Mouse (Mus musculus): ENCODE measurements around the gene Tmem274. TPM values are rescaled to one million over a fixed set of nuclear protein-coding genes. Genes with fewer than 3 reads are reported as not detected.
A peak's percentile ranks its signal among the peaks of the same experiment; 100 is the strongest.

The Tmem274 gene
- polyA plus RNA-seq, 1 experiment from 2014 or later: 0.38 TPM

- WGBS: 67% methylated on average over 6 of the region's 7 CpGs
- Histone ChIP-seq H3K9me3 (ENCODE audit: control insufficient read depth, low read length) (no peaks in the 10 kb centered on the region), H3K36me3 (ENCODE audit: control insufficient read depth, insufficient read depth, low read length) (no peaks in the 10 kb centered on the region), H3K27ac (ENCODE audit: low read length) (no peak overlapping the region), H3K4me1 (ENCODE audit: control insufficient read depth, insufficient read depth, low read length) (no peaks in the 10 kb centered on the region), H3K4me3 (ENCODE audit: low read length) (no peak overlapping the region), H3K27me3 (replicated peaks; ENCODE audit: control insufficient read depth, insufficient read depth, low read length) (no peaks in the 10 kb centered on the region), H3K4me2 (ENCODE audit: low read depth, low read length) (no peak overlapping the region), H3K9ac (ENCODE audit: low read depth, low read length) (no peak overlapping the region)
- no peak for ATAC-seq
Measured at GRCm38 (mm10) chr4:149461579-149462304, 15.4 kb upstream of the Tmem274 start.

GRCm38 (mm10) chr4:149462305-149462971 lies 14.7 kb upstream of the Tmem274 start:
- H3K4me3 ChIP-seq (ENCODE audit: low read length): no peak overlapping the region
- no peaks in the 10 kb centered on the region for H3K9me3 ChIP-seq (ENCODE audit: control insufficient read depth, low read length)
- no peak for ATAC-seq
- no peaks in the 10 kb centered on the region for H3K4me1 ChIP-seq (ENCODE audit: control insufficient read depth, insufficient read depth, low read length)
- 72% methylated on average over 6 of the region's 6 CpGs for WGBS
- no peak overlapping the region for H3K4me2 ChIP-seq (ENCODE audit: low read depth, low read length)
- no peak overlapping the region for H3K9ac ChIP-seq (ENCODE audit: low read depth, low read length)
- H3K27me3 ChIP-seq (replicated peaks; ENCODE audit: control insufficient read depth, insufficient read depth, low read length): no peaks in the 10 kb centered on the region
- no peaks in the 10 kb centered on the region for H3K36me3 ChIP-seq (ENCODE audit: control insufficient read depth, insufficient read depth, low read length)
- H3K27ac ChIP-seq (ENCODE audit: low read length): no peak overlapping the region

- H3K36me3 ChIP-seq (ENCODE audit: control insufficient read depth, insufficient read depth, low read length): no peaks in the 10 kb centered on the region
- no peak overlapping the region for H3K9ac ChIP-seq (ENCODE audit: low read depth, low read length)
- H3K27me3 ChIP-seq (replicated peaks; ENCODE audit: control insufficient read depth, insufficient read depth, low read length): no peaks in the 10 kb centered on the region
- no peak overlapping the region for H3K4me2 ChIP-seq (ENCODE audit: low read depth, low read length)
- H3K9me3 ChIP-seq (ENCODE audit: control insufficient read depth, low read length): no peaks in the 10 kb centered on the region
- ATAC-seq: no peak
- no peaks in the 10 kb centered on the region for H3K4me1 ChIP-seq (ENCODE audit: control insufficient read depth, insufficient read depth, low read length)
- WGBS: 71% methylated on average over 6 of the region's 6 CpGs
- no peak overlapping the region for H3K27ac ChIP-seq (ENCODE audit: low read length)
- no peak overlapping the region for H3K4me3 ChIP-seq (ENCODE audit: low read length)
Measured at GRCm38 (mm10) chr4:149463435-149463950, 13.7 kb upstream of the Tmem274 start.

- no peak overlapping the region for H3K9ac ChIP-seq (ENCODE audit: low read depth, low read length)
- no peaks in the 10 kb centered on the region for H3K4me1 ChIP-seq (ENCODE audit: control insufficient read depth, insufficient read depth, low read length)
- H3K4me2 ChIP-seq (ENCODE audit: low read depth, low read length): no peak overlapping the region
- no peak for ATAC-seq
- no peaks in the 10 kb centered on the region for H3K9me3 ChIP-seq (ENCODE audit: control insufficient read depth, low read length)
- no peaks in the 10 kb centered on the region for H3K27me3 ChIP-seq (replicated peaks; ENCODE audit: control insufficient read depth, insufficient read depth, low read length)
- 94% methylated on average over 3 of the region's 3 CpGs for WGBS
- H3K4me3 ChIP-seq (ENCODE audit: low read length): no peak overlapping the region
- H3K36me3 ChIP-seq (ENCODE audit: control insufficient read depth, insufficient read depth, low read length): peaks cover 9% of the 10 kb centered on the region
- H3K27ac ChIP-seq (ENCODE audit: low read length): no peak overlapping the region
Measured at GRCm38 (mm10) chr4:149469557-149469956, 7.6 kb upstream of the Tmem274 start.

DNA sequence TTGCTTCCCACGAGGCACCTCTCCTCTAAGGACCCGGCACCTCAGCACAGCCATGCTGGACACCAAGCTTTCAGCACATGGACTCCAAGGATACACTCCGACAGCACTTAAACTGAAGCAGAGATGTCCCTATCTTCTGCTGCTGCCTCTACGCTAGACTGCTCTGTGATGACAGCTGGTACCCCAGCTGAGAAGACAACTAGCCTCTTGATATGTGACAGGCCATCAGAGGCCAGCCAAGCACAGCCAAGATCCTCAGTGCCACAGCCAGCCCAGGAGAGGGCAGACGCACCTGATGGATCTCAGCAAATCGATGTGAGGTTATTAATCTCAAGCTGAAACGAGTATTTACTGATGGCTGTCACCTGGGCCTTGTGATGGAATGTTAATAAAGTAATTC lies 2.1 kb upstream of the Tmem274 start:
- WGBS: 63% methylated on average over 7 of the region's 7 CpGs
- no peak for ATAC-seq
- no peaks in the 10 kb centered on the region for H3K27me3 ChIP-seq (replicated peaks; ENCODE audit: control insufficient read depth, insufficient read depth, low read length)
- no peak overlapping the region for H3K27ac ChIP-seq (ENCODE audit: low read length)
- no peak overlapping the region for H3K4me2 ChIP-seq (ENCODE audit: low read depth, low read length)
- no peak overlapping the region for H3K4me3 ChIP-seq (ENCODE audit: low read length)
- no peak overlapping the region for H3K9ac ChIP-seq (ENCODE audit: low read depth, low read length)
- no peaks in the 10 kb centered on the region for H3K4me1 ChIP-seq (ENCODE audit: control insufficient read depth, insufficient read depth, low read length)
- no peaks in the 10 kb centered on the region for H3K9me3 ChIP-seq (ENCODE audit: control insufficient read depth, low read length)
- peaks cover 9% of the 10 kb centered on the region for H3K36me3 ChIP-seq (ENCODE audit: control insufficient read depth, insufficient read depth, low read length)

DNA sequence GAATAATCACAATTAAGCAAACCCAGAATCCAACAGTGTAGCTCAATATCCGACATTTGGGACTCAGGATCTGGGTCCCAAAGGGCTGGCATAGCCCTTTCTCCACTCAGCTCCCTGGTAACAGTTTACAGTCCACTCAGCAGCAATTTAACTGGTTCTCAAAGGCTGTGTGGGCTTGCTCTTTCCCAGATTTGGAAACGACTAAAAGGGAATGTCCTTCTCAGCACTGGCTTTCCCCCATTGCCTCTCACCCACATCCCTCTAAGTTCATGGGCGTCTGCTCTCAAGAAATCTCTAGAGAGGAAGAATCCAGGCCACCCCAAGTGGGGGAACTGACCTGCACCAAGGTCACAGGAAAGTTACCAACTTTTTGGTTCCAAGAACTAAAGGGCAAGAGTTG lies 7.4 kb downstream of the Tmem274 start:
- Histone ChIP-seq H3K9me3 (ENCODE audit: control insufficient read depth, low read length) (no peaks in the 10 kb centered on the region), H3K27ac (ENCODE audit: low read length) (peak overlapping the region; percentile 20; the same call in 1 of the 2 replicates), H3K4me2 (ENCODE audit: low read depth, low read length) (peak overlapping the region; percentile 78), H3K4me3 (ENCODE audit: low read length) (peak overlapping the region; percentile 84), H3K27me3 (replicated peaks; ENCODE audit: control insufficient read depth, insufficient read depth, low read length) (no peaks in the 10 kb centered on the region), H3K9ac (ENCODE audit: low read depth, low read length) (peak overlapping the region; percentile 71), H3K36me3 (ENCODE audit: control insufficient read depth, insufficient read depth, low read length) (no peaks in the 10 kb centered on the region), H3K4me1 (ENCODE audit: control insufficient read depth, insufficient read depth, low read length) (peaks cover 4% of the 10 kb centered on the region; the same call in 1 of the 2 replicates)
- 0 out of 2 replicates have a peak, but pooled peaks have one; percentile 0 for ATAC-seq
- 53% methylated on average over 3 of the region's 3 CpGs for whole genome bisulfite sequencing

DNA sequence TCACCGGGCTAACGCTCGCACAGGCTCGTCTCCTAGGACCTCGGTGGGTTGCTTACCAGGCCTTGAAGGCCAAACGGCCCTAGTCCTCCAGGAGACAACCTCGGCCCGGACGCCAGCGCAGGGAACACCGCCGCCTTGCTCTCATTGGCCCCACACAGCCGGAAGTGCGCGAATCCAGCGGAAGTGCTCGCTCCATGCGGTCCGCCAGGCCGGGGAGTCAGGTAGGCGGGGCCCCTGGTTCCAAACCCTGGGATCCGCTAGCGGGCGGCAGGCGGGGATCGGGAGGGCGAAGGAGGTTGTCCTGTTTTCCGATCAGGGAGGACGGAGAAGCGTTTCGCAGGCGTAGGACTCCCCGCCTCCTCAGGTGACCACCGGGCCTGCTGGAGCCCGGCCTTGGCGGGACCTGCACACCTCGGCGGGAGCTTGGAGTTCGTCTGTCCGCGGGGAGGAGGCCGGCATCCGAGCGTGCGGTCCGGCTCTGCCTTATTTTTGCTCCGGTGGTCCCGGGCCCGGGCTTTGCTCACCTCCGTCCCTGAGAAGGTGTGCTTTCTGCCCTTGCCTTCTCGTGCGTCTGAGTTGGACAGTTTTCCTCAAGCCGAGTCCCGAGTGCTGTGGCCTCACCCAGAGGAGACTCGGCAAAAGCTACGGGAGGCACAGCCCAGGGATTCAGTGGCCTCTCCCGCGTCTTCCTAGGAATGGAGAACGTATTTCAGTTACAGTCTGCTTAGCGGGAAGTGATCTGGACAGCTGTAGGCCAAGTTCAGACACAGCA lies 8.1 kb downstream of the Tmem274 start, which contains the start of the genes Nmnat1 and Lzic:
Nmnat1 (minus strand) TSS at position 150 of the 772 bp plus-strand sequence.
Lzic (plus strand) TSS at position 177 of the 772 bp plus-strand sequence.
- no peaks in the 10 kb centered on the region for H3K36me3 ChIP-seq (ENCODE audit: control insufficient read depth, insufficient read depth, low read length)
- H3K27ac ChIP-seq (ENCODE audit: low read length): peak within 1 kb of the TSS; percentile 86
- peak within 1 kb of the TSS; percentile 84 for H3K4me3 ChIP-seq (ENCODE audit: low read length)
- H3K4me1 ChIP-seq (ENCODE audit: control insufficient read depth, insufficient read depth, low read length): peaks cover 4% of the 10 kb centered on the region; the same call in 1 of the 2 replicates
- WGBS: under 1% methylated on average over 60 of the region's 60 CpGs
- peak within 1 kb of the TSS; percentile 71 for H3K9ac ChIP-seq (ENCODE audit: low read depth, low read length)
- peak within 1 kb of the TSS; percentile 78 for H3K4me2 ChIP-seq (ENCODE audit: low read depth, low read length)
- H3K27me3 ChIP-seq (replicated peaks; ENCODE audit: control insufficient read depth, insufficient read depth, low read length): no peaks in the 10 kb centered on the region
- no peaks in the 10 kb centered on the region for H3K9me3 ChIP-seq (ENCODE audit: control insufficient read depth, low read length)
- peak; percentile 92 for ATAC-seq

- H3K9ac ChIP-seq (ENCODE audit: low read depth, low read length): peak overlapping the region; percentile 71
- WGBS: 1% methylated on average over 10 of the region's 10 CpGs
- H3K9me3 ChIP-seq (ENCODE audit: control insufficient read depth, low read length): no peaks in the 10 kb centered on the region
- no peaks in the 10 kb centered on the region for H3K27me3 ChIP-seq (replicated peaks; ENCODE audit: control insufficient read depth, insufficient read depth, low read length)
- no peak for ATAC-seq
- peak overlapping the region; percentile 84 for H3K4me3 ChIP-seq (ENCODE audit: low read length)
- peak overlapping the region; percentile 78 for H3K4me2 ChIP-seq (ENCODE audit: low read depth, low read length)
- peaks cover 4% of the 10 kb centered on the region; the same call in 1 of the 2 replicates for H3K4me1 ChIP-seq (ENCODE audit: control insufficient read depth, insufficient read depth, low read length)
- H3K36me3 ChIP-seq (ENCODE audit: control insufficient read depth, insufficient read depth, low read length): no peaks in the 10 kb centered on the region
- peak overlapping the region; percentile 86 for H3K27ac ChIP-seq (ENCODE audit: low read length)
Measured at GRCm38 (mm10) chr4:149485825-149486206, 8.6 kb downstream of the Tmem274 start.

DNA sequence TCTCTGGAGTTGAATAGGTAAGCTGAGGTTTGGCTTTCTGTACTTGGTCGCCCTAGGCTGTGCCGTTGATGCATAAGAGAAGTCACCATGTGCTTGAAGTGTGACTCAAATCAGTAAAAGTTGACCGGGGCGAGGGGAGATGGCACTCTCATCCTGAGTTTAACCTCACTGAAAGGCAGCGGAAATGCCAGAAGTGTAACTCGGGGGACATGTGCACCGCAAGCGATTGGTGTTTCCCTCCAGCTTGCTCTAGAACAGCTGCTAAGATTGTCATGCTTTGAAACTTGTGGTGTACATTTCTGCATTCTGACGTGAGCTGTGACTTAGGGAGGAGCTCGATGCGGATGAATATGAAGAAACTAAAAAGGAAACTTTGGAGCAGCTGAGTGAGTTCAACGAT lies 10.6 kb downstream of the Tmem274 start:
- WGBS: 92% methylated on average over 12 of the region's 12 CpGs
- no peaks in the 10 kb centered on the region for H3K27me3 ChIP-seq (replicated peaks; ENCODE audit: control insufficient read depth, insufficient read depth, low read length)
- ATAC-seq: no peak
- no peaks in the 10 kb centered on the region for H3K9me3 ChIP-seq (ENCODE audit: control insufficient read depth, low read length)
- H3K4me1 ChIP-seq (ENCODE audit: control insufficient read depth, insufficient read depth, low read length): peaks cover 4% of the 10 kb centered on the region; the same call in 1 of the 2 replicates
- H3K36me3 ChIP-seq (ENCODE audit: control insufficient read depth, insufficient read depth, low read length): peaks cover 3% of the 10 kb centered on the region; the same call in 1 of the 2 replicates
- H3K4me2 ChIP-seq (ENCODE audit: low read depth, low read length): no peak overlapping the region
- H3K4me3 ChIP-seq (ENCODE audit: low read length): no peak overlapping the region
- H3K27ac ChIP-seq (ENCODE audit: low read length): no peak overlapping the region
- H3K9ac ChIP-seq (ENCODE audit: low read depth, low read length): no peak overlapping the region

Measured in intestine, embryonic 16.5 days (tissue).